Mouse (Mus musculus): Measurements from ENCODE around the gene Sec31b. TPM values are rescaled to one million over a fixed set of nuclear protein-coding genes. Genes with fewer than 3 reads are reported as not detected.

The Sec31b gene
- polyA plus RNA-seq, 1 experiment from 2014 or later, result 0.54 TPM

DNA sequence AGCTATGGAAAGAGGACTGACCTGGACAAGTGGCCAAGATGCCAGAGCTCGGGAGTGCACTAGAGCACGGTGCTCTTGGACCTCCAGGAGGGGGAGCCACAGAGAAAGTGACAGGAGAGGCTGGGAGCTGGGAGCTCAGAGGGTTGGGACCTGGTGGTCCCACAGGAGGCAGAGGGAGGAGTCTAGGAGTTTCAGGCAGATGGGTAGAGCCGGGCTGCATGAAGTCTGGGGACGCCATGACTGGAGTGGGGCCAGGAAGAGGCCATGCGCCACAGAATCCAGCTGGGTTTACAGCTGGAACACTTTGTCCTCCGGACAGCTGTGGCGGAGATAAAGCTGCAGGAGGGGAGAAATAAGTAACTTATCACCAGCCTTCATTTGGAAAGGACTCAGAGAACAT, 26.5 kb downstream of the Sec31b start:
- H3K4me3 ChIP-seq, result no peak overlapping the region
- H3K27ac ChIP-seq (replicated peaks), result no peak overlapping the region
- ATAC-seq (ENCODE audit: low FRiP score, low read depth), result no peak
- no peaks in the 10 kb centered on the region for H3K9me3 ChIP-seq
- H3K4me1 ChIP-seq, result peaks cover 32% of the 10 kb centered on the region
- WGBS, result 26% methylated on average over 7 of the region's 7 CpGs
- no peak overlapping the region for H3K4me2 ChIP-seq (replicated peaks)
- peaks cover 98% of the 10 kb centered on the region for H3K27me3 ChIP-seq
- H3K9ac ChIP-seq (replicated peaks), result no peak overlapping the region
- H3K36me3 ChIP-seq, result no peaks in the 10 kb centered on the region

DNA sequence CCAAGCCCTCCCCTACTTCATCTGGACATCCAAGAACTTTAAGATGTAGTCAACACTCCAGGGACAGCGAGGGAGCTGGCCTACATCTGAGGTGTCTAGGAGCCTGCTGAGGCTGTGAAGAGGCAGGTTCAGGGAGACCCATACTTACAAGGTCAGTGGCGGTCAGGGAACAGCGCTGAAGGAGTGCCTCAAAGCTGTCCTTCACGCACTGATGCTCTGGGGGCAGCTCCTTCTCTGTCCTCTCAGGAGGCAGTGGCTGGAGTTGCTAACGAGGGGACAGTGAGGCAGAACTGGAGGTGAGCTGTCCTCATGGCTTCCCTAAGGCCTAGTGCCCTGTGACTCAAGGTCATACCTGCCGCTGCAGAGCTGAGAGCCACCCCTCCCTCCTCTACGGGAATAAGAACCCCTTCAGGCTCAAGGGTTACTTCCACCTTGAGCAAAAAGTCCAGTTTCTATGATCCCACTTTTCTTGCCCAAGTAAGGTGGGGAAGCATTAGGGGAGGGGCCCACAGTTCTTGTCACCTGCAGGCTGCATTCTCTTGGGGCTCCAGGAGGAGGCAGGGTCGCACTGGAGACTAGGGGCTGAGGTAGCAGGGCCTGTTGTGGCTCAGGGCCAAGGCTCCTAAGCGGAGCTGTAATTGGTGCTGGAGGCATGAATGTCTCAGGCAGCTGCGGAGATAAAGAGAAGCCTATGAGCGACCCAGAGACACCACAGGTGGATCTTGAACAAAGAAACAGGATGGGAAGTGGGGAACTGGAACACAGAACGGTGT, 27.5 kb downstream of the Sec31b start:
- H3K4me1 ChIP-seq, result peaks cover 42% of the 10 kb centered on the region
- no peak overlapping the region for H3K4me2 ChIP-seq (replicated peaks)
- WGBS, result 50% methylated on average over 12 of the region's 12 CpGs
- H3K36me3 ChIP-seq, result no peaks in the 10 kb centered on the region
- H3K9me3 ChIP-seq, result no peaks in the 10 kb centered on the region
- no peak overlapping the region for H3K9ac ChIP-seq (replicated peaks)
- no peak overlapping the region for H3K4me3 ChIP-seq
- no peak overlapping the region for H3K27ac ChIP-seq (replicated peaks)
- no peak for ATAC-seq (ENCODE audit: low FRiP score, low read depth)
- peaks cover 98% of the 10 kb centered on the region for H3K27me3 ChIP-seq

DNA sequence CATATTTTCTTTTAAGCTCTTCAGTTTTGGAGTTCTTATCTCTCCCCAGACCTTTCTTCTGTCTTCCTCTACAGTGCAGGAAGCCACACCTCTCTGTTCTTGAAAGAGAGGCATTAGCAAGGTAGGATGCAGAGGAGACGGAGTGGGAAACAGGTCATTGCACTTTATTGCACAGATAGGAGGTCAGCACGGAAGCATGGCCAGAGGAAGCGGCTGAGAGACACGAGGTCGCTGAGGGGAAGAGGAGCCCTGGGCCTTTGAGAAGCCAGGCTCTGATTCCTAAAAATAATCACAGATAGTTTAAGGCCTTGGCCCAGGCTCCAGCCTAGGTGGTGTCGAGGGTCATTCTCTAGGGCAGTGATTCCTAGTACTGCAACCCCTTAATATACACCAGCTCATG, 29.9 kb downstream of the Sec31b start:
- H3K27ac ChIP-seq (replicated peaks), result peak overlapping the region; percentile 58
- H3K4me3 ChIP-seq, result no peak overlapping the region
- no peaks in the 10 kb centered on the region for H3K9me3 ChIP-seq
- ATAC-seq (ENCODE audit: low FRiP score, low read depth), result no peak
- 27% methylated on average over 6 of the region's 6 CpGs for WGBS
- H3K36me3 ChIP-seq, result no peaks in the 10 kb centered on the region
- no peak overlapping the region for H3K9ac ChIP-seq (replicated peaks)
- H3K4me1 ChIP-seq, result peaks cover 65% of the 10 kb centered on the region
- peaks cover 100% of the 10 kb centered on the region for H3K27me3 ChIP-seq
- H3K4me2 ChIP-seq (replicated peaks), result no peak overlapping the region

DNA sequence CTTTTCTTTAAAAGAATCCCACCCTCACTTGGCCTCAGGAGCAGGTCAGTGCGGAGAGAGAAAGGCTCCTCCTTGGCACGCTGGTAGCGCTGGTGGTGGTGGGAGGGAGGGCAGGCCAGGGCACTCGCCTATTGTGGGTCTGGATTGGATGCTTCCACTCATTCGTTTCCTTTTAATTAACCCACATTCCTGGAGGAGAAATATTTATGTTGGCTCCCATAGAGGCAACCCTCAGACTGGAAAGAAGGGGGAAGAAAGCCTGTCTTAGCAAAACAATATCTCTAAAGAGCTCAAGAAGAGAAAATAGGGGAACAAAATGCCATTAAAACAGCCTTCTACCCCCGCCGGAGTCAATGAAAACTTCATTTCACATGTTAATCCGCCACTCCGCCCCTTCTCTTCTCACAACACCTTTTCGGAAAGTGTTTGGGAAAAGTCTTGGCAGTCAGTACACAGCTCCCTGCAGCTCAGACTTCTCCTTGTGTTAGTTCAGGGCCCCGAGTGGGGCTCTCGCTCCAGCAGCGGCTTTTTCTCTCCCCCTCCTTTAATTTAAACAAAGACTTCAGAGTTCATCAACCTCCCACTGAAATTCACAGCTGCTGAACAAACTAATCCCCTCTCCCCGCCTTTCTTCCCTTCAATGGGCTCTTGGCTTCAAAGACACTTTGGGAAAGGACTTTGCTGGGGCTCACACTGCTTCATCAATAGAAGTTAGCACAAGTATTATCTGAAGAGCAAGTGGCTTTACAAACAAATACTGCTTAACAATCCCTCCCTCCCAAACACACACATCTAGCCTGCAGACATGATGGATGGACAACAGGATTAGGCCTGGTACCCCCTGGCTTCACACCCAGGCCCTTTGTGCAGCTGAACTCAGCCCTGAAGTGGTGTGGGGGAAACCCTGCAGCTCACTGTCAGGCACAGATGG, 30.9 kb downstream of the Sec31b start:
- Histone ChIP-seq H3K36me3 (no peaks in the 10 kb centered on the region), H3K27me3 (peaks cover 100% of the 10 kb centered on the region), H3K4me2 (replicated peaks) (peak overlapping the region; percentile 32), H3K9ac (replicated peaks) (no peak overlapping the region), H3K9me3 (no peaks in the 10 kb centered on the region), H3K27ac (replicated peaks) (peak overlapping the region; percentile 67), H3K4me3 (no peak overlapping the region), H3K4me1 (peaks cover 74% of the 10 kb centered on the region)
- WGBS, result 1% methylated on average over 14 of the region's 14 CpGs
- peak; percentile 85 for ATAC-seq (ENCODE audit: low FRiP score, low read depth)

DNA sequence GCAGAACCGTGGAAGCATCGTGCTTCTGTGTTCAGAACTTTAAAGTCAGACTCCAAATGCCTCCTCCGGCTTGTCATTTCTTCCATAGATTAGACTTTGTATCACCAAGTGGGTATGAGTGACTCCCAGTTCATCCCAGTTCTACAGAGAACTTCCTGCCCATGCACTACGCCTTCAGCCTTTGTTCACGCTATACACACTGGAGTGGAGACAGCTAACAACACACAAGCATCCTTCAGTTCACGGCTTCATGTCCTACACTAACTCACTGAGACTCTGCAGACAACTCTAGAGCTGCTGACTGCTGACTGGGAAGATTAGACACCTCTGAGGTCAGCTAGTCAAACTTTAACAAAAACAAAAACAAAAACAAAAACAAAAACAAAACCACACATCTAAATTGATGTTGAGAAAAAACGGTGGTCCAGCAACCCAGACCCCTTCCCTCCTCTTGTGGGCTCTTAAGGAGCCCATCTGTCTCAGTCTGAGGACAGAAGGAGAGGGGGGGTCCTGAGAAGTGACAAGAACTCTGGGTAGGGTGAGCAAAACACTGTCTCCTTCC, 31.7 kb downstream of the Sec31b start:
- WGBS, result 8% methylated on average over 7 of the region's 7 CpGs
- Histone ChIP-seq H3K4me1 (peaks cover 71% of the 10 kb centered on the region), H3K27ac (replicated peaks) (peak overlapping the region; percentile 67), H3K9ac (replicated peaks) (no peak overlapping the region), H3K9me3 (no peaks in the 10 kb centered on the region), H3K4me2 (replicated peaks) (peak overlapping the region; percentile 32), H3K27me3 (peaks cover 100% of the 10 kb centered on the region), H3K36me3 (no peaks in the 10 kb centered on the region), H3K4me3 (no peak overlapping the region)
- ATAC-seq (ENCODE audit: low FRiP score, low read depth), result no peak

DNA sequence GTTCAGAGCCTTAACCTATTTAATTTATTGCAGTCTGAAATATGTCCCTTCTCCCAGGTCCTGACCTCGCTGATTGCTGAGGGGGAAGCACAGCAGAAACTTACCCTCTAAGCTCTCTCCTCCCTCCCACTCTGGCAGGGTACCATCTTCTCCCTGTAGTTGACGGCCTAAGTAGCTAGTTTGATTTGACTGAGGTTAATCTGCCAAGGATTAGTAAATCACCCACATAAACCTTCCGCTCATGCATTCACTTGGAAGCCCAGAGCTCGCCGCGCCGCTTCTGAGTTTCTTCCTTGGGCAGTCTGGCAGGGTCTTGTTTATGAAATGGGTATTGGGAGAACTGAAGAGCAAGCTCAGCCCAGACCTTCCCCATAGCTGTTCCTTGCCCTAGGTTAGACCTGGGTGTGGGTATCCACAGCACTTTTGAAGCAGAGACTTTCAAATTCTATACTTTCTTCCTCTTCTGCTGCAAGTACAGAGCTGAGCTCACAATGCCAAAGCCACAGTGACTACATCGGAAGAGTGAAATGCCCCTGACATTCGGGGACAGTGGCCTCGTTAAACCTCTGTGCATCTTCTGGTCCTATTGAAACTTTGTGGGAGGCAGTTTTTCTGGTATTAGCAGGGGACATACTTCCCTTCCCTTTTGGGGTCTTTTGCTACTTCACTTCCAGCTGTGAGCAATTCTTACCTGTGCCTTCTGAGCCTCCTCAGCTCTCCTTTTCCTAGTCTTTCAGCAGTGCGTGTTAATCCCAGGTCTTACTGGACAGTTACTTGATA, 32.4 kb downstream of the Sec31b start:
- ATAC-seq (ENCODE audit: low FRiP score, low read depth), result no peak
- Histone ChIP-seq H3K36me3 (no peaks in the 10 kb centered on the region), H3K4me2 (replicated peaks) (peak overlapping the region; percentile 32; the same call in 1 of the 2 replicates), H3K27ac (replicated peaks) (peak overlapping the region; percentile 67), H3K9me3 (no peaks in the 10 kb centered on the region), H3K4me1 (peaks cover 70% of the 10 kb centered on the region), H3K4me3 (peak overlapping the region; percentile 4; the same call in 1 of the 2 replicates), H3K9ac (replicated peaks) (no peak overlapping the region), H3K27me3 (peaks cover 100% of the 10 kb centered on the region)
- WGBS, result 3% methylated on average over 11 of the region's 11 CpGs

DNA sequence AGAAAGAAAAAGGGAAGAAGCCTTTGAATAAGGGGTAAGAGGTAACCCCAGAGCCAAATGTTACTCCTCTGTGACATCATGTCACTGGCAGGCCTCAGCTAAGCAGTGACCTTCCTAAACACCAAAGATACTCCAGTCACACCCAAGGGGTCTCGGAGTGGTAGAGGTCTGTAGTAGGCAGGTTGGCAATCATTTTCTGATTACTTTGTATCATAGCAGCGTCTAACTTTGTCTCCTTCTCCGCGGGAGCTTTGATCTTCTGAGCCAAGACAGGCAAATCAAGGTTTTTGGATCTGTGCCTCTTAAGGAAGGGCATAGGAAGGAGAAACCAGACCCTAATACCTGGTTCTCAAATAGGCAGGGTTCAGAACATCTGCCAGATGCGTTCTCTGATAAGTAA, 33.1 kb downstream of the Sec31b start:
- H3K27ac ChIP-seq (replicated peaks), result no peak overlapping the region
- no peak for ATAC-seq (ENCODE audit: low FRiP score, low read depth)
- H3K9ac ChIP-seq (replicated peaks), result no peak overlapping the region
- H3K9me3 ChIP-seq, result no peaks in the 10 kb centered on the region
- H3K36me3 ChIP-seq, result no peaks in the 10 kb centered on the region
- peaks cover 100% of the 10 kb centered on the region for H3K27me3 ChIP-seq
- H3K4me3 ChIP-seq, result peak overlapping the region; percentile 4; the same call in 1 of the 2 replicates
- peaks cover 70% of the 10 kb centered on the region for H3K4me1 ChIP-seq
- H3K4me2 ChIP-seq (replicated peaks), result peak overlapping the region; percentile 15; the same call in 1 of the 2 replicates
- WGBS, result 13% methylated on average over 5 of the region's 5 CpGs

DNA sequence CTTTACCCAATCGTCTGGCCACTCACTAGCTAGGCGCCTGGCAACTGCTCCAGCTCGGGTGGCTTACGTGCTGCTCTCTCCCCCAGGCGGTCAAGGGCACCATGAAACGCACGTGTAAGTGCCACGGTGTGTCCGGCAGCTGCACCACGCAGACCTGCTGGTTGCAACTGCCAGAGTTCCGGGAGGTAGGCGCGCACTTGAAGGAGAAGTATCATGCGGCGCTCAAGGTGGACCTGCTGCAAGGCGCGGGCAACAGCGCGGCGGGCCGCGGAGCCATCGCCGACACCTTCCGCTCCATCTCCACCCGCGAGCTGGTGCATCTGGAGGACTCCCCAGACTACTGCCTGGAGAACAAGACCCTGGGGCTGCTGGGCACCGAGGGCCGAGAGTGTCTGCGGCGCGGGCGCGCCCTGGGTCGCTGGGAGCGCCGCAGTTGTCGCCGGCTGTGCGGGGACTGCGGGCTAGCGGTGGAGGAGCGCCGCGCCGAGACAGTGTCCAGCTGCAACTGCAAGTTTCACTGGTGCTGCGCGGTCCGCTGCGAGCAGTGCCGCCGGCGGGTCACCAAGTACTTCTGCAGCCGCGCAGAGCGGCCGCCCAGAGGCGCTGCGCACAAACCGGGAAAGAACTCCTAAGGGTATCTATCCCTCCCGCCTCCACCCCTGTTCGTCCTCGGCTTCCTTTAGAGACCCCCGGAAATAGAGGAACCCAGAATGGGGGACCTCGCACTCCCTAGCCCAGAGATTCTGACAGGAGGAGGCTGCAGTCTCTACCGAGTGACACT, 34.0 kb downstream of the Sec31b start:
- Histone ChIP-seq H3K4me1 (peaks cover 63% of the 10 kb centered on the region), H3K9ac (replicated peaks) (peak overlapping the region; percentile 40)

DNA sequence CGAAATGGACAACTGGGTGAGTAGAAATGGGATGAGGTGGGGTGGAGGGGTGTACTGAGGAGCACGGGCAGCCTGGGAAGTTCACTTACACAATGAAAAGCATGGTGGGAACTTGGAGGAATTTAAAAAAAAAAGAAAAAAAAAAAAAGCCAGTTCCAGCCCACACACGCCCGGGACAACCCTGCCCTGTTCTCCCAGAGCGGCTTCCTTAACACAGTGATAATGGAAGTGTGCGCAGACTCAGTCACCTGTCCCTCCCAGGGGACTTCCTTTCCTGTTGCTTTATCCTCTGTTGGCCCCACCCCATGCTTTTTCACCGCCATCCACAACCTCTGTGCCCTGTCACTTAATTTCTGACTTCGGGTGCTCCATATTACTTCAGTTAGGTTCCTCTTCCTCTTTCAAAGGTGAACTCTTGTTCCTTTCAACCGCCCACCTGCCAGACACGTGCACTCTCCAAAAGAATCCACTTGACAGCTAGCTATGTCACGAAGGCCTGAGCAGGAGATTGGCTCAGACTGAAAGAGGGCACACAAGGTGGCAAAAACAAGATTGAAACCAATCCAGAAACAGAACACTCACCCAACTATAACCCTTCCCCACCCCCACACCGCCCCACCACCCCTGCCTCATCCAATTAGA, 35.0 kb downstream of the Sec31b start:
- Histone ChIP-seq H3K27me3 (peaks cover 100% of the 10 kb centered on the region), H3K4me3 (peak overlapping the region; percentile 48; the same call in 1 of the 2 replicates), H3K4me2 (replicated peaks) (peak overlapping the region; percentile 74), H3K9ac (replicated peaks) (no peak overlapping the region), H3K4me1 (peaks cover 57% of the 10 kb centered on the region), H3K36me3 (no peaks in the 10 kb centered on the region), H3K9me3 (no peaks in the 10 kb centered on the region), H3K27ac (replicated peaks) (no peak overlapping the region)
- WGBS, result 5% methylated on average over 12 of the region's 12 CpGs
- ATAC-seq (ENCODE audit: low FRiP score, low read depth), result no peak

More for the DNA sequence above, 34.0 kb downstream of the Sec31b start:
- Histone ChIP-seq H3K9me3 (no peaks in the 10 kb centered on the region), H3K27me3 (peaks cover 100% of the 10 kb centered on the region), H3K27ac (replicated peaks) (peak overlapping the region; percentile 39; the same call in 1 of the 2 replicates), H3K36me3 (no peaks in the 10 kb centered on the region), H3K4me2 (replicated peaks) (peak overlapping the region; percentile 74), H3K4me3 (peak overlapping the region; percentile 48)
- WGBS, result 2% methylated on average over 64 of the region's 66 CpGs
- no peak for ATAC-seq (ENCODE audit: low FRiP score, low read depth)

DNA sequence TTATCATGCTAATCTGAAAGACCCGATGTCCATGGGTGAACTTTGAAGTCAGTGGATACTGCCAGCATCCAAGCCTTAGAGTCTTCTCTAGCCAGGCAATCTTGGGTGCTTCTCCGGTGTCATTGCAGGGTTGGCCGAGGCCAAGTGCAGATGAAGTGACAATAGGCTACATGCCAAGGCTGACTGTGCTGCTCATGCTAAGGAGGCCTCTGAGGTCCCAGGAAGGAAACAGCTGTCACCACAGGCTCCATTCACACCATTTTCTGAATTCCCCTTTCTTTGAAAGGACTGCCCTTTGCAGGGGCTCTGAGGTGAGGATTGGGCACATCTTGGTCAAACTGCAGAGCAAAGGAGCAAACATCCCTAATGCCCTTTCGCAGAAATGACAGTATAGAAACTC, 42.9 kb downstream of the Sec31b start:
- Histone ChIP-seq H3K9ac (replicated peaks) (no peak overlapping the region), H3K4me2 (replicated peaks) (no peak overlapping the region), H3K4me1 (no peaks in the 10 kb centered on the region), H3K27ac (replicated peaks) (no peak overlapping the region), H3K36me3 (no peaks in the 10 kb centered on the region), H3K27me3 (peaks cover 100% of the 10 kb centered on the region), H3K4me3 (no peak overlapping the region), H3K9me3 (no peaks in the 10 kb centered on the region)
- no peak for ATAC-seq (ENCODE audit: low FRiP score, low read depth)
- WGBS, result 81% methylated on average over 4 of the region's 4 CpGs
